Mouse (Mus musculus): ENCODE data around the gene Hist1h2ae. TPM values are rescaled to one million over a fixed set of nuclear protein-coding genes. Genes with fewer than 3 reads are reported as not detected.
"Not testable (repeated sequence)": the region's sequence is repeated elsewhere in the genome, so short reads cannot be mapped to it uniquely, and the experiment has no call there.

Gene Hist1h2ae
- polyA plus RNA-seq, 1 experiment = 174 TPM

GRCm38 (mm10) chr13:23541497-23541896, 29.5 kb downstream of the Hist1h2ae start:
- no peak overlapping the region for H3K4me3 ChIP-seq (ENCODE audit: control insufficient read depth, insufficient read depth, low read length)
- WGBS = 94% methylated on average over 3 of the region's 3 CpGs
- no peak for TF ChIP-seq POLR2A (IDR thresholded peaks at IDR 0.05; ENCODE audit: control insufficient read depth, extremely low read depth, insufficient read depth, low read length, poor library complexity)
- TF ChIP-seq CTCF (IDR thresholded peaks at IDR 0.05; ENCODE audit: borderline replicate concordance, control insufficient read depth, extremely low read depth, insufficient read depth, low read length, poor library complexity) = no peak
- H3K4me1 ChIP-seq (replicated peaks; ENCODE audit: control insufficient read depth, insufficient read depth, low read length) = peaks cover 2% of the 10 kb centered on the region; the same call in 1 of the 2 replicates
- no peaks in the 10 kb centered on the region for H3K36me3 ChIP-seq (ENCODE audit: control insufficient read depth, insufficient read depth, low read length)
- no peaks in the 10 kb centered on the region for H3K27me3 ChIP-seq (ENCODE audit: control insufficient read depth, insufficient read depth, low read length)
- no peak overlapping the region for H3K27ac ChIP-seq (ENCODE audit: control insufficient read depth, insufficient read depth, low read length)
- DNase-seq = no peak

- H3K4me3 ChIP-seq (ENCODE audit: control insufficient read depth, insufficient read depth, low read length); H3K27ac ChIP-seq (ENCODE audit: control insufficient read depth, insufficient read depth, low read length); H3K4me1 ChIP-seq (replicated peaks; ENCODE audit: control insufficient read depth, insufficient read depth, low read length); H3K27me3 ChIP-seq (ENCODE audit: control insufficient read depth, insufficient read depth, low read length); H3K36me3 ChIP-seq (ENCODE audit: control insufficient read depth, insufficient read depth, low read length); DNase-seq: not testable (repeated sequence)
- 85% methylated on average over 1 of the region's 1 CpGs for WGBS
These were observed 31.2 kb downstream of the Hist1h2ae start for GRCm38 (mm10) chr13:23539821-23540220.

- no peak overlapping the region for H3K4me3 ChIP-seq (ENCODE audit: control insufficient read depth, insufficient read depth, low read length)
- no peaks in the 10 kb centered on the region for H3K27me3 ChIP-seq (ENCODE audit: control insufficient read depth, insufficient read depth, low read length)
- TF ChIP-seq CTCF (IDR thresholded peaks at IDR 0.05; ENCODE audit: borderline replicate concordance, control insufficient read depth, extremely low read depth, insufficient read depth, low read length, poor library complexity) = no peak
- TF ChIP-seq POLR2A (IDR thresholded peaks at IDR 0.05; ENCODE audit: control insufficient read depth, extremely low read depth, insufficient read depth, low read length, poor library complexity) = no peak
- 93% methylated on average over 5 of the region's 5 CpGs for WGBS
- DNase-seq = no peak
- peaks cover 4% of the 10 kb centered on the region for H3K4me1 ChIP-seq (replicated peaks; ENCODE audit: control insufficient read depth, insufficient read depth, low read length)
- H3K27ac ChIP-seq (ENCODE audit: control insufficient read depth, insufficient read depth, low read length) = no peak overlapping the region
- H3K36me3 ChIP-seq (ENCODE audit: control insufficient read depth, insufficient read depth, low read length) = no peaks in the 10 kb centered on the region
These were observed 32.8 kb downstream of the Hist1h2ae start for GRCm38 (mm10) chr13:23538249-23538648.

GRCm38 (mm10) chr13:23537006-23537710, 33.9 kb downstream of the Hist1h2ae start:
- peaks cover 6% of the 10 kb centered on the region for H3K4me1 ChIP-seq (replicated peaks; ENCODE audit: control insufficient read depth, insufficient read depth, low read length)
- H3K27ac ChIP-seq (ENCODE audit: control insufficient read depth, insufficient read depth, low read length) = no peak overlapping the region
- no peaks in the 10 kb centered on the region for H3K27me3 ChIP-seq (ENCODE audit: control insufficient read depth, insufficient read depth, low read length)
- TF ChIP-seq CTCF (IDR thresholded peaks at IDR 0.05; ENCODE audit: borderline replicate concordance, control insufficient read depth, extremely low read depth, insufficient read depth, low read length, poor library complexity) = no peak
- TF ChIP-seq POLR2A (IDR thresholded peaks at IDR 0.05; ENCODE audit: control insufficient read depth, extremely low read depth, insufficient read depth, low read length, poor library complexity) = no peak
- 56% methylated on average over 3 of the region's 3 CpGs for WGBS
- H3K36me3 ChIP-seq (ENCODE audit: control insufficient read depth, insufficient read depth, low read length) = no peaks in the 10 kb centered on the region
- no peak overlapping the region for H3K4me3 ChIP-seq (ENCODE audit: control insufficient read depth, insufficient read depth, low read length)
- no peak for DNase-seq

- no peak for DNase-seq
- TF ChIP-seq POLR2A (IDR thresholded peaks at IDR 0.05; ENCODE audit: control insufficient read depth, extremely low read depth, insufficient read depth, low read length, poor library complexity) = no peak
- H3K4me1 ChIP-seq (replicated peaks; ENCODE audit: control insufficient read depth, insufficient read depth, low read length) = peaks cover 6% of the 10 kb centered on the region
- H3K27me3 ChIP-seq (ENCODE audit: control insufficient read depth, insufficient read depth, low read length) = no peaks in the 10 kb centered on the region
- no peaks in the 10 kb centered on the region for H3K36me3 ChIP-seq (ENCODE audit: control insufficient read depth, insufficient read depth, low read length)
- WGBS = 38% methylated on average over 7 of the region's 7 CpGs
- no peak overlapping the region for H3K27ac ChIP-seq (ENCODE audit: control insufficient read depth, insufficient read depth, low read length)
- no peak overlapping the region for H3K4me3 ChIP-seq (ENCODE audit: control insufficient read depth, insufficient read depth, low read length)
These were observed 34.8 kb downstream of the Hist1h2ae start for GRCm38 (mm10) chr13:23536076-23536822.

- under 1% methylated on average over 49 of the region's 62 CpGs for WGBS
- H3K36me3 ChIP-seq (ENCODE audit: control insufficient read depth, insufficient read depth, low read length); H3K4me1 ChIP-seq (replicated peaks; ENCODE audit: control insufficient read depth, insufficient read depth, low read length); H3K27me3 ChIP-seq (ENCODE audit: control insufficient read depth, insufficient read depth, low read length): not testable (repeated sequence)
- peak within 1 kb of the TSS; percentile 51 for H3K4me3 ChIP-seq (ENCODE audit: control insufficient read depth, insufficient read depth, low read length)
- peak; percentile 69; the same call in 1 of the 2 replicates for TF ChIP-seq POLR2A (IDR thresholded peaks at IDR 0.05; ENCODE audit: control insufficient read depth, extremely low read depth, insufficient read depth, low read length, poor library complexity)
- H3K27ac ChIP-seq (ENCODE audit: control insufficient read depth, insufficient read depth, low read length) = peak within 1 kb of the TSS; percentile 80
- DNase-seq = peak; percentile 92
These were observed 35.6 kb downstream of the Hist1h2ae start, which contains the start of gene Hist1h3g for GRCm38 (mm10) chr13:23535137-23536075. TSS of gene Hist1h3g (plus strand) at chr13:23535422.

Measured in thymus, adult 2 months (tissue).